Mouse (Mus musculus) G1E (cell line): ENCODE data around the gene Kcng4.

Experiments used
- CTCF ChIP-seq: IDR thresholded peaks from 2 replicates; pipeline ENCODE4 v1.5.1; 2012; ENCODE audit warnings: low read depth, low read length, inconsistent platforms, mixed read lengths
- GATA1 ChIP-seq: IDR thresholded peaks from 2 replicates; pipeline ENCODE4 v1.6.1; 2012; ENCODE audit warnings: borderline replicate concordance, low read length, inconsistent platforms, mixed read lengths
- GATA2 ChIP-seq: IDR thresholded peaks from 2 replicates; pipeline ENCODE4 v1.6.1; 2012; ENCODE audit warnings: low read depth, low read length, inconsistent platforms, borderline replicate concordance
- POLR2AphosphoS5 ChIP-seq: IDR thresholded peaks from 2 replicates; pipeline ENCODE4 v1.6.1; 2012; ENCODE audit warnings: low read depth, low read length, inconsistent platforms; ENCODE audit not compliant: insufficient replicate concordance
- TAL1 ChIP-seq: conservative IDR thresholded peaks from 2 replicates; pipeline ENCODE4 v1.6.1; 2012; ENCODE audit warnings: low read depth, low read length, inconsistent platforms, mixed read lengths

DNA sequence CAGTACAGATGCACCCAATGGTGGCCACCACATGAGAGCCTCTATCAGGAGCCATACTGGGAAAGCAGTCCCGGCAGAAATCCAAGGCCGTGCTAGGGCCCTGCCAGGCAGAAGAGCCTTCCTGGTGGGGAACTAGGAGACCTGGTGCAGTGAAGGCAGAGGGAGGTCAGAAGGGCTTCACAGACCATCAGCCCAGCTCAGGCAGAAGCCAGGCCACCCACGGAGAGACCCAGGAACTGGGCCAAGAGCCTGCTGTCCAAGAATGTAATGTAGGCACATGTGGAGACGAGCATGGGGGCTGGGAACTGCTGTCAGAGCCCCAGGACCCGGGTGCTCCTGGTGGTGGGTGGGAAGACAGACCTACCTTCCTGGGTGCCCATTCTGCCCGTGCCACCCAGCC is 29.8 kb upstream of the Kcng4 start:
- TF ChIP-seq CTCF = no peak
- no peak for TF ChIP-seq TAL1
- no peak for TF ChIP-seq GATA1
- no peak for TF ChIP-seq POLR2AphosphoS5
- TF ChIP-seq GATA2 = no peak
